Mouse (Mus musculus) lung, adult 18-20 months (tissue): ENCODE measurements around the gene Dlx6.

ENCODE experiments used
- DNase-seq, 2 experiments: peaks; one replicate each; pipeline ENCODE4 v3.0.0; 2022; ENCODE audit warnings: mixed read lengths in 2 of 2

Dlx6 gene

DNA sequence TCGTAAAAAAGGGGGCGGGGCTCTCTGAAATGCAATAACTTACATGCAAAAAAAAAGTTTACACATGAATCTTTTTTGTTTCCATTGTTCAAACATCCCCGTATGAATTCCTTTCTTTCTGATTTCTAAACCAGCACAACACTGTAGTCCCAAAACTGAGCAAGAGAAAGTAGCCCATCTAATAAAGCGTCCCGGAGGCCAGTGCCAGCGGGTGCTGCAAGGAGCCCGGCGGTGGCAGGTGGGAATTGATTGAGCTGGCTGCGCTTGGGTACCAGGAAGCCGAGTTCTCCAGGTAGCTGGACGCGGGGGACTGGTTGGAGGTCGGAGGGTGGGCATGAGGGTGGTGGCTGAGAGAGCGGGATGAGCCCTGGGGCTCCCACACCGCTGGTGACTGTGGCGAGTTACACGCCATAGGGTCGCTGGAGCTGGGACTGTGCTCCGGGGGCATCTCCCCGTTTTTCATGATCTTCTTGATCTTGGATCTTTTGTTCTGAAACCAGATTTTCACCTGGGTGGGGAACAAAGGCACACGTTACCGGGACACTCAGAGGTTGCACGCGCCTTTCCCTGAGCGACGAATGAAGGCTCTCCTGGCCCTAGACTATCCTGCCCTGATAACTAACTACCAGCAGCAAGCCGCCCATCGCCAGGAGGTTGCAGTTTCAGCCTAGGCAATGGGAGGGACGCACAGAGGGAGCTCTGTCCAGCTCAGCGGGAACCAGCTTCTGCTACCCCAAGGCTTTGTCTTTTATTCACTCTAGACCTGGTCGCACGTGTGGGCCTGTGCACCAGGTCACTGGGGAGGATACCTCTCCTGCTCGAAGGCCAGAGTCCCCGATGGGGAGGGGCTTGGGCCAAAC, 15.1 kb downstream of the Dlx6 start:
- DNase-seq: no peak

GRCm38 (mm10) chr6:6878841-6879291, 15.7 kb downstream of the Dlx6 start:
- DNase-seq: no peak

DNA sequence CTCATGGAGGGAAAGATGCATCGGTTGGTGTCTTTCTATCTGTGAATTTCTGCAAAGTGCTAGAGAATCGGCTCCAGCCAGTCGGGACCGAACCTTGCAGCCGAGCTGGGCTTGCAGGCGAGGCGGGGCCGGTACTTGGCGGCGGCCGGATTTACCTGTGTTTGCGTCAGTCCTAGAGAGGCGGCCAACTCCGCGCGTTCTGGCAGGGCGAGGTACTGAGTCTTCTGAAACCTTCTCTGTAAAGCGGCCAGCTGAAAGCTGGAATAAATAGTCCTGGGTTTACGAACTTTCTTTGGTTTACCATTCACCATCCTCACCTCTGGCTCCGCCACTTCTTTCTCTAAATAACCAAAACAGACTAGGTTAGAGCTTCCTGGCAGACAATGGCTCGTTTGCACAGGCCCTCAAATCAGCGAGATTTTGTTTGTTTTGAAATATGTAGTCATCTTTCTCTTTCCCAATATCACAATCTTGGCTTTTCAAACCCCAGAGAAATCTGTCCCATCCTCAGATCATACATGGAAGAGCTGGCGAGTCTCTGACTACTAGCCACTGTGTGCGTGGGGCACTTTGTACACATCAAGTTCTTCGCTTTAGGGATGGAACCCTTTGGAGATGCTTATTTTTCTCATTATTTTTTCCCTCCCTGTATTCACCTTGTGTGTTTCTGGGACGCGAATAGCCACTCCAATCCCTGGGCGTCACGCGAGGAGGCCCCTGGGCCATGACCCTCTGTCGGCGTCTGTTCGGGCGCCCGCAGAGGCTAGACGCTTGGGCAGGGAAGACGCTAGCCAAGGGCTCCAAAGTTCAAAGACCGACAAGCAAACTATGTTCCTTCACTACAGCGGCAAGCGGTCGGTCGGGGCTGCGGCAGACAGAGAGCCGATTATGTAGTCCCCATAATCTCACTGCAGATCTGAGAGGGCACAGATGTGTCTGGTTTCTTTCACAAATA, 16.5 kb downstream of the Dlx6 start:
- DNase-seq: no peak

GRCm38 (mm10) chr6:6880361-6881114, 17.4 kb downstream of the Dlx6 start:
- DNase-seq: no peak

DNA sequence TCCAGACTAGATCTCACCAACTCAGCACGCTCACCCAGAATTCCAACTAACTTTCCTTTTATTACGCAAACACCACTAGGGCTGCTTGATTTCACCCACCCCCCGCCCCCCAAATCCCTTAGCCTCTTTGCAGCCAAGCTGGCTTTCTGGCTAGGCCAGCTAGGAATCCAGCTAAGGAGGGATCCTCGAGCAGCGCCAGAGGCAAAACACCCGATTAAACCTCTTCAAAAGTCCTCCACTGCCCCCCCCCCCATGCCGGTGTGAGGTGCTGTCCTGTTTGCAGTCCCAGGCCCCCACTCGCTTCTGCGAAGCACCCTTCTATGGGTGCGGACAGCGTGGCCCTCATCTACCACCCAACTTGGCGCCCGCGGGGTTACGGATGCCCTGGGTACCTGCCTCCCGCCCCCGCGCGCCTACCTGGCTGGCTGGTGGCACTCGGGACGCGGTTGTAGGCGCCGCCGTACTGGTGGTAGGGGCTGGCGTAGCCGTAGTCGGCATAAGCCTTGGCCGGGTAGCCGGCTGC, 18.0 kb downstream of the Dlx6 start:
- no peak for DNase-seq

GRCm38 (mm10) chr6:6881638-6882190, 18.6 kb downstream of the Dlx6 start, which contains the start of gene Dlx5:
TSS of gene Dlx5 (minus strand) at chr6:6882085.
- DNase-seq: peak in 1 of 2 experiments; percentile 21

GRCm38 (mm10) chr6:6882266-6882797, 19.2 kb downstream of the Dlx6 start:
- DNase-seq: no peak

- no peak for DNase-seq
These were observed 21.8 kb downstream of the Dlx6 start for GRCm38 (mm10) chr6:6884897-6885296.

DNA sequence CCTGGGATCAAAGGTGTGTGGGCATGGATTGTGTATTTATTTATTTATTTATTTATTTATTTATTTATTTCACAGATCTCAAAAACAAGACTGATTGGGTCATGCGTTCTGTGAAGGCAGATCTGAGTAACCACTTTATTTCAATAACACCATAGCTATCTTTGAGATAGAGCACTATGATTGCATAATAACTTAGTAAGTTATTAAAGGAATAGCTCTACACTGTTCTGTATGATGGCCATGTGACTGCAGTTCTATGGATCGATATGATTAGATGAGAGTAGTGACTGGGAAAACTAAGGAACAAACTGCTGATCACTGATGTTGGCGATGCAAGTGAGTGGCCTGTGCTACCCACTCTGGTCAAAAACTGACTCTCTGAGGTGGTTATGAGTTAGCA, 23.1 kb downstream of the Dlx6 start:
- DNase-seq: no peak

- DNase-seq: no peak
These were observed 26.9 kb downstream of the Dlx6 start for GRCm38 (mm10) chr6:6890047-6890446.

DNA sequence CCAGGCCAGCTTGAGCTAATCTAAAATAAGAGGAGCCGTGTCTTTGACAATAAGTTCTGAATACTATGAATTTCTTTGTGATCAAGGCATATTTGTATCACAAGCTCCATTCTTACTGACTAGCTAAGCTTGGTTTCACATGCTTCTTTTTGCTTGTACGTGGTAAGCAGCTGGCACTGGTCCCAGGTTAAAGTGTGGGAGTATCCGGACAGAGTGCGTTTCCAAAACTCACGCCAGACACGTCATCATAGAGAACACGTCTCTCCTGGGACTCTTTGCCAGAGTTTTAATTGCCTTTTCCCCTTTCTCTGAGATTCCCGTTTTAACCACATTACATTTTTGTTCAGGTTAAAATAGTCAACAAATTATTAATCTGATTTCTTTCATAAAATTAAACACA, 46.5 kb downstream of the Dlx6 start:
- peak; percentile 20 to 41 for DNase-seq

DNA sequence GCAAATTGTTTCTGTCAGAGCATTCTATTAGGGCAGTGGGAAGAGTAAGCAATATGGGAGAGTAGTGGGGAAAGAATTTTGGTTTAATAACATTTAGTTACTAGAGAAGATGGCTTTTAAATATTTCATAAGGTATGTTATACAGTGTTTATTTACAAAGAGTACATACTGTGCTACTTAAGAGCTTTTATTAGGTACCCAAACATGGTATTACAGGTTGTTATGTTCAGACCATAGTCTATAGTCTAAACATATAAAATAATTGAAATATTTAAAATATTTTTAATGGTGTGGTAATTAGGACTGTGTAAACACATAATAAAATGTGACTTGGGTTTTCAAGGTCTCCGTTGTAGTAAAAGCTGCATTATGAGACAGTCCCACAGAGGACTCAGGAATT, 51.2 kb downstream of the Dlx6 start:
- DNase-seq: no peak

DNA sequence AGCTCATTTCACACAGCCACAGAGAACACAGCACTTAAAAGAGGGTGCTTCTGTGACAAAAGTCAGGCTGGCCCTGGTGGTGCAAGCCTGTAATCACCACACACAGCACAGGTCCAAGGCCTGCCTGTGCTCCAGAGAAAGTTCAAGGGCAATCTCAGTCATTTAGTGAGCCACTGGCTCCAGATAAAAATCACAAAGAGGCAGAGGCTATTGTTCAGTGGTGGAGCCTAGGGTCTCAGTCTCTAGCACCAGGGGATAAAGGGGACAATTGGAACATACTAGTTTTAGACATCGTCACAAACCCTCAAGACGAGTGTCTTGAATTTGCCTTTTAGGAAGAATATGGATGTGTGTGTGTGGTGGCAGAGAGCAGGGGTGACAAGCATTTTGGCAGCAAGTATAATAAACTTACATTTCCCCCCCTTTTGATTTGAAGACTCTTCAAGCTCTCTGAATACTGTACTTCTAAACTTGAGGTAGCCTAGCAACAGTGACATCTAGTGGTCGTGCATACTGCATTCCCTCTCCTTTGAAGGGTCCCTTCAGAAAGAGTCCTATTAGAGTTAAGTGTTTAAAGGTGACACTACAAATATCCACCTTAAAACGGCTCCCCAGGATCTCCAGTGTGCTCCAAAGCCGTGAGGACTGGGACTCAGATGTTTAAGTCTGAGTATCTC, 51.9 kb downstream of the Dlx6 start:
- peak in 1 of 2 experiments; percentile 11 for DNase-seq

DNA sequence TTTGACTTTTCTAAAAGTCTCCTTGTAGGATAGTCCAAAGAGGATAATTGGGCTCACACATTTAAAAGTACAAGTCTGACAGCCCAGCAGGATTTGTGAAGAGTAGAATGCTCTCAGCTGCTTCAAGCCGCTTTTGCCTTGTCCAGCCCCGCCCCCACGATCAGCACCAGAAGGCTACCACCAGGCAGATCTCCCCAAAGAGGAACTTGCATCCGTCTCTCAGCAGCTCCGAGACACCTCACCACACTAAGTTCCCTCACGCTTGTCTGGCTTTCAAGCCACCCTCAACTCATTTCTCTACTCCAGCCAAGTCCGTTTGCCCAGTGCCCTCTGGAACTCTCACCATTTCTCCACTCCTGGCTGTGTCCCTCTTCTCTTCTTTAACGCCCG, 52.4 kb downstream of the Dlx6 start:
- no peak for DNase-seq

DNA sequence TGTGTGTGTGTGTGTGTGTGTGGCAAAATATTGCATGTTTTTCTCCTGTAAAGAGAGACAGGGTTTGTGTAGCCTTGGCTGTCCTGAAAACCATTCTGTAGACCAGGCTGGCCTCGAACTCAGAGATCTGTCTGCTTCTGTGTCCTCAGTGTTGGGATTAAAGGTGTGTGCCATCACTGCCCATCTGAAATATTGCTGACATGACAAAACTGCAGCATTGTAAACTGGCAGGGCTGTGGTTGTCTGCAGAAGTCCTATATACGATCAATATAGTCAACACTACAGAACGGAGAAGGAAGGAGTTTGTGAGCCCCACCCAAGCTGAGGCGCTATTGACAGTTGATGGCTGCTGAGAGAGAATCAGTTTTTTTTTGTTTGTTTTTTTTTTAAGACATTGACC, 54.2 kb downstream of the Dlx6 start:
- no peak for DNase-seq
